Mouse (Mus musculus) cerebellum, adult 2 months (tissue): ENCODE measurements around the gene Muc3. TPM values are rescaled to one million over a fixed set of nuclear protein-coding genes. Genes with fewer than 3 reads are reported as not detected.
"Not testable (repeated sequence)": the region's sequence is repeated elsewhere in the genome, so short reads cannot be mapped to it uniquely, and the experiment has no call there.

Source experiments
- DNase-seq, 2 experiments: peaks; one replicate each; pipeline ENCODE4 v3.0.0; 2021
- H3K27ac ChIP-seq: fragments of 200-500 bp; 2 replicates; pipeline ENCODE4 v1.5.1; 2012; ENCODE audit warnings: low read length, control low read depth, inconsistent platforms; ENCODE audit not compliant: insufficient read depth
- H3K27me3 ChIP-seq: fragments of 200-500 bp; 2 replicates; pipeline ENCODE4 v1.6.1; 2012; ENCODE audit warnings: inconsistent platforms, mild to moderate bottlenecking, low read length, moderate library complexity; ENCODE audit not compliant: control insufficient read depth, insufficient read depth
- H3K4me1 ChIP-seq: fragments of 200-500 bp; 2 replicates; pipeline ENCODE4 v1.6.1; 2011; ENCODE audit warnings: low read length; ENCODE audit not compliant: control insufficient read depth, insufficient read depth
- H3K4me3 ChIP-seq: fragments of 200-500 bp; replicated peaks from 2 replicates; pipeline ENCODE3; 2011; ENCODE audit warnings: mild to moderate bottlenecking, low read depth, low read length, control low read depth; ENCODE audit not compliant: insufficient read depth
- CTCF ChIP-seq: fragments of 200-500 bp; IDR thresholded peaks from 2 replicates; pipeline ENCODE4 v1.5.1; 2011; ENCODE audit warnings: low read depth, mild to moderate bottlenecking, control low read depth, low read length, moderate library complexity, borderline replicate concordance; ENCODE audit not compliant: insufficient read depth
- POLR2A ChIP-seq: fragments of 200-500 bp; IDR thresholded peaks from 2 replicates; pipeline ENCODE4 v1.6.1; 2011; ENCODE audit warnings: low read length, control low read depth, borderline replicate concordance; ENCODE audit not compliant: insufficient read depth
- WGBS: fragments of 180-500 bp; shearing (Covaris S2); methylation state at CpG from one replicate; pipeline ENCODE4 v1.1.7; 2018; 5-methylcytosine and 5-hydroxymethylcytosine counted together
- polyA plus RNA-seq: library from polyadenylated mRNA; depleted of rRNA; stranded (reverse); fragments of >200 nt; gene quantifications from 2 replicates; pipeline ENCODE4 v1.2.3, GENCODE M21; 2012; rRNA removed

Gene Muc3
- not detected in 2 replicates for polyA plus RNA-seq

- DNase-seq, H3K4me3 ChIP-seq, H3K4me1 ChIP-seq, H3K27ac ChIP-seq, H3K27me3 ChIP-seq: not testable (repeated sequence)
These were observed at the start of gene Muc3 for GRCm38 (mm10) chr5:137149272-137149882. TSS of gene Muc3 (minus strand) at chr5:137149322.

- WGBS: 80% methylated on average over 8 of the region's 8 CpGs
- Histone ChIP-seq H3K27ac (no peak overlapping the region), H3K27me3 (no peaks in the 10 kb centered on the region; the same call in 1 of the 2 replicates), H3K4me1 (no peaks in the 10 kb centered on the region), H3K4me3 (no peak overlapping the region)
- TF ChIP-seq POLR2A: no peak
- no peak for TF ChIP-seq CTCF
- no peak for DNase-seq
These were observed 45.5 kb upstream of the Muc3 start for GRCm38 (mm10) chr5:137194488-137195120.

- no peak for TF ChIP-seq POLR2A
- TF ChIP-seq CTCF: no peak
- WGBS: 72% methylated on average over 8 of the region's 8 CpGs
- Histone ChIP-seq H3K4me3 (no peak overlapping the region), H3K4me1 (no peaks in the 10 kb centered on the region), H3K27ac (no peak overlapping the region), H3K27me3 (no peaks in the 10 kb centered on the region; the same call in 1 of the 2 replicates)
- DNase-seq: no peak
These were observed 44.3 kb upstream of the Muc3 start for GRCm38 (mm10) chr5:137193279-137193952.

- DNase-seq: peak; percentile 9 to 12
- no peaks in the 10 kb centered on the region for H3K4me1 ChIP-seq
- no peak for TF ChIP-seq CTCF
- no peak for TF ChIP-seq POLR2A
- WGBS: 4% methylated on average over 33 of the region's 34 CpGs
- H3K4me3 ChIP-seq: peak overlapping the region; percentile 39
- H3K27ac ChIP-seq: no peak overlapping the region
- H3K27me3 ChIP-seq: no peaks in the 10 kb centered on the region
These were observed 40.2 kb upstream of the Muc3 start for GRCm38 (mm10) chr5:137189326-137189725.

GRCm38 (mm10) chr5:137185362-137185761 lies 36.2 kb upstream of the Muc3 start:
- no peak overlapping the region for H3K4me3 ChIP-seq
- WGBS: 5% methylated on average over 8 of the region's 8 CpGs
- no peak for DNase-seq
- no peaks in the 10 kb centered on the region for H3K27me3 ChIP-seq
- TF ChIP-seq CTCF (no peak), POLR2A (no peak)
- no peaks in the 10 kb centered on the region for H3K4me1 ChIP-seq
- H3K27ac ChIP-seq: no peak overlapping the region

- H3K4me1 ChIP-seq: no peaks in the 10 kb centered on the region
- no peak overlapping the region for H3K27ac ChIP-seq
- peaks cover 2% of the 10 kb centered on the region; the same call in 1 of the 2 replicates for H3K27me3 ChIP-seq
- no peak overlapping the region for H3K4me3 ChIP-seq
- TF ChIP-seq CTCF (no peak), POLR2A (no peak)
- WGBS: 73% methylated on average over 8 of the region's 8 CpGs
- DNase-seq: no peak
These were observed 30.7 kb upstream of the Muc3 start for GRCm38 (mm10) chr5:137179646-137180374.

- WGBS: 82% methylated on average over 6 of the region's 6 CpGs
- no peak overlapping the region for H3K4me3 ChIP-seq
These were observed 24.8 kb upstream of the Muc3 start for GRCm38 (mm10) chr5:137173967-137174366.

More at GRCm38 (mm10) chr5:137173967-137174366, 24.8 kb upstream of the Muc3 start:
- Histone ChIP-seq H3K27me3 (no peaks in the 10 kb centered on the region; the same call in 1 of the 2 replicates), H3K4me1 (no peaks in the 10 kb centered on the region), H3K27ac (no peak overlapping the region)
- DNase-seq: no peak
- TF ChIP-seq CTCF: no peak
- no peak for TF ChIP-seq POLR2A
